Mouse (Mus musculus) B cell, adult 2 months (primary cell): ENCODE measurements around the gene Dbf4.
A peak's percentile ranks its signal among the peaks of the same experiment; 100 is the strongest.

Experiments used
- DNase-seq, 2 experiments: peaks; one replicate each; pipeline ENCODE4 v3.0.0; 2022

The Dbf4 gene

GRCm38 (mm10) chr5:8422157-8422931, at the start of gene Dbf4, which contains the start of gene Slc25a40:
Gene Dbf4 (minus strand): TSS chr5:8422716.
Gene Slc25a40 (plus strand): TSS chr5:8422850.
- DNase-seq = peak; percentile 95 to 97

DNA sequence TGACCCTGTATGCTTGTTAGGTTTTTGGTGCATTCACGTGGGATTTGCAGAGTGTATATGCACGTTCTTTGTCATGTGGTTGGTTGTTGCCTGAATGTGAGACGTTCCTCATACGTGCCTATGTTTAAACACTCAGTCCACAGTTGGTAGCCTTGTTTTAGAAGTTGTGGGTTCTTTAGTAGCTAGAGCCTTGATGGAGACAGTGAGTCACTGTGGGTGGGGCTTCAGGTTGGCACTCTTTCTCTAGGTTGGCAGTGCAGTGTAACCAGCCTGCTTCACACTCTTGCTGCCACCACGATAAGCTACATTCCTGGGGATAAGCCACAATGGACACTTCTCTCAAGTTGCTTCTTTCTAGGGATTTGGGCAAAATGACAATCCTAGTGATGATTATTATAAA, 34.0 kb upstream of the Dbf4 start:
- no peak for DNase-seq

DNA sequence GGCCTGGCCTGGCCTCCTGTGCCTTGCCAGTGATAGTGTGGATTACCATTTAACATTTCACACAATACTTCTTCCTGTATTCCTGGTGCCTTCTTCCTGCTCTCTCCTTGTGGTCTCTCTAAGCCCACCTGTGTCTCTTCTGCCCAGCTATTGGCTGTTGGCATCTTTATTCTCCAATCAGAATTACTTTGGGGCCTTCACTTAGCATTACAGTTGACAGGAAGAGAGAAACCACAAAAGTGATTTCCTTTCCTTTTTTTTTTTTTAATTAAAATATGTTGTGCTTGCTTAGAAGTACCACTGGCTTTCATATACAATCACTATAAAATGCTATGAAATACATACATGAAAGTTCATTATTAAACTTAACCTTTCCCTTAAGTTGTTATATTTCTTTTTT, 33.0 kb upstream of the Dbf4 start:
- no peak for DNase-seq

DNA sequence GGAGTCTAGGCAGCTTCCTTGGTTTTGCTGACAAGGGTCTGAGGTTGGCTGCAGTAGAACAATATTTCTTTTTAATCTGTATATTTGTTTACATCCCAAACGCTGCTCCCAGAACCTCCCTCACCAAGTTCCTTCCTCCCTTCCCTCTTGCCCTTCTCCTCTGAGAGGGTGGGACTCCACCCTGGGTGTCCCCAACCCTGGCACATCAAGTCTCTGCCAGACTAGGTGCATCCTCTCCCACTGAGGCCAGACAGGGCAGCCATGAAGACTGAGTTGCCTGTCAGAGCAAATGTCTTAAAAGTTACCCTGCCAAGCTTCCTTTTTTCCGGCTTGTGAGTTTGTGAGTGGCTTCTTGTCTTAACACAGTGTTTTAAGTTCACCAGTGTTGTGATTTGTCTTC, 16.6 kb upstream of the Dbf4 start:
- DNase-seq = no peak

DNA sequence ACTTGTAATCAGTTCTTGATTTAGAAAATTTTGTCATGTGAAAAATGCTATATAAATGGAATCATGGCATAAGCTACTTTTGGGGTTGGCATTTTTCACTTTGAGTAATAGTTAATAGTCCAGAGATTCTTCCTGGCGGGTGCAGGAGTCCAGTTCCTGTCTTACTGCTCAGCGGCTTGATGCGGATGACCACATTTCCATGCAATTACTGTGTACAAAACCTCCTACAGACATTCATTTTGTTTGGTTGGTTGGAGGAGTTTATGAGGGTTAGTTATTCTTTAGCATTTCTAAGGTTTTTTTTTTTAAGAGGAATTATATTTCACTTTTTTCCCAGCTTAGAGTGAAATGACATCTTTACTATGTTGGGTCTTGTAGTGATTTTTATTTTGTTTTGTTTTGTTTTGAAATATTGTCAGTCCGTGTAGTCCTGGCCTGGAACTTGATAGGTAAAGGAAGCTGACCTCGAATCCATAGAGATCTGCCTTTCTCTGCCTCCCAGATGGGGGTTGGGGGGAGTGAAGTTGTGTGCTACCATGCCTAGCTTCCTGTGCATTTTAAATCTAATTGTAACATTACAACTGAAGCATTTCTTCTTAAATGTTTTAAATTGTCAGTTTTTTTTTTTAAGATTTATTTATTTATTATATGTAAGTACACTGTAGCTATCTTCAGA, 15.1 kb upstream of the Dbf4 start:
- DNase-seq = no peak

- DNase-seq = no peak
Measured at GRCm38 (mm10) chr5:8425899-8426298, 3.4 kb upstream of the Dbf4 start.

DNA sequence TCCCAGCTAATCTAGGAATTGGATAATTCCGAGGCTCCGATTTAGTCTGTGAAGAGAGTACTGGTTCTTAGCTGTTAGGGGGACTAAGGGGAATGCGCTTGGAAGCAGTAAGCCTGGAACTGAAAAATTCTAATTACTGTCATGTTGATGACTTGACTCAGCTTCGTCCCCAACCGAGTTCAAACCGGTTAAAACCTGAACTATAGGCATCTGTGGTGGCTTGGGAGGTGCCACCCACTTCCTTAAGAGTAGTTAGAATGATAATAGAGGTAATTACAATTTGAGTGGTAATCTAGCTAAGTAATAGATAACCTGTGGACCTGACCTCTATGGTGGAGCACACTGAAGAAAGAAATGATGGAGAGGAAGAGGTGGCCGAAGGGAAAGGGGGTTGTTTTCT, 1.6 kb upstream of the Dbf4 start:
- peak; percentile 12 to 19 for DNase-seq

DNA sequence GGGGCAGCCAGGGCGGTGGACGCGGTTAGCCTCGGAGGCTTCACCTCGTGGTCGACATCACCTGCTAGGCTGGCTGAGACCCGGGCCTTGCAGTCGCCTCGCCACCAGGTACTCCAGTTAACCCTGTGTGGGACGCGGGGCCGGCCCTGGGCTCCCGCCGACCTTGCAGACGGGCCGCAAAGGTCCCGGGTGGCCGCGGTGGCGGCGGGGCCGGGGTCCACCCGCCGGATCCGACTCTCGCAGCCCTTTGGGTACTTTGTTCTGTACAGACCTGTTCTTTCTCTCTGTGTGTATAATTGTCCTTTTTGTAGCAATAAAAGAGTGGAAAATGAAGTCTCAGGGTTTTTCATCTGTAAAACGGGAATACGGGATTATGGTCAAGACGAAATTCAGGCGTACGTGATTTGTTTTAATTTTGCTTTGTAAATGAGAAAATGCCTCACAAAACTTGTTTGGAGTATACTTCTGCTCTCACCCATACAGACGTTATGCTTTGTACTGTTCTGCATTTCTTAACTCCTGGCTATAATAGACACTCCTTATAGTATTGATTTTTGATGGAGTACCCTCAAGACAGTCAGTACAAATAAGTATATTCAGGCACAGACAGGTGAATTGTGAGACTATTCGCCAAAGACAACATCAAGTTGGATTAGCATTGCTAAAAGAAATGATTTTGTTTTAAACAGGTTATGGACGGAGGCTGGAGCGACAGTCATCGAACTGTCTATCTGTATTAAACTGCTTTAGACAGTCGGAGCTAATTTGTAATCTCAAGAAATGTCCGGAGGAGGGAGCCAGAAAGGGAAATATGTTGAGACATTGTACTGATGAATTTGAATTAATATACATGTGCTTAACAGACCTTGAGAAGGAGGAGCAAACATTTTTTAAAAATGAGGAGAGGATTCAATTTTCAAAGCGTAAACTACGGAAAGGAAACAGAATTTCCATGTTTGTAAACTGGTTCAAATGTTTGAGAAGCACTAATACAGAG, 714 bp upstream of the Dbf4 start:
- DNase-seq = peak; percentile 36 to 38

GRCm38 (mm10) chr5:8421424-8421823, 1.1 kb downstream of the Dbf4 start:
- DNase-seq = no peak

- no peak for DNase-seq
Measured at GRCm38 (mm10) chr5:8417443-8417842, 5.1 kb downstream of the Dbf4 start.

DNA sequence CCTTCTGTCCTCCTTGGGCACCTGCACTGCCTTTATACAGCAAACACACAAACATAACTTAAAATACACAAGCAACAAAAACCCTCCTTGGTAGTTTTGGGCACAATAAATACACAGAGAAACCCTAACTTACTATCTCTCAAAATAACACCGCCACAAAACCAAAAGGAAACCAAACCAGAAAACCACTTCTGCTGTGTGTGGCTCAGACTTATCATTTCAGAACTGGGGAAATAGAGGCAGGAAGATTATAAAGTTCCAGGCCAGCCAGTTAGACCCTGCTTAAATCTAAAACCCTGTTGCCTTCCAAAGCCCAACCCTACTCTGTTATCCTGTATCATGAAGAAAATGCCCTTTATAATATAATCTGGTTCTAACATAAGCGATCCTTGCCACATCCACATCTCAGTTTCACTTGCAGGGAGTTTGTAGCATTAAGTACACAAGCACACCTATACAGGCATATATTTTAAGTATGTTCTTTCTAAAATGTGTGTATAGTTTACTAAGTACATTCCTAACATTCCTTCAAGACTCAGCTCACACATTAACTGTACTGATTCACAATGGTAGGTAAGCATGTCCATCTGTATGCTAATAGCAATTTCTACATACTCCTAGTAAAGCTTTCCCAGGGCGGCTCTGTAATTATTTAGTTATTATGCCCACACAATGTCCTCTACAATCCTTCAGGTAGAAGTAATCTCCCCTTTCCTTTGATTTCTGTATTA, 5.7 kb downstream of the Dbf4 start:
- no peak for DNase-seq

DNA sequence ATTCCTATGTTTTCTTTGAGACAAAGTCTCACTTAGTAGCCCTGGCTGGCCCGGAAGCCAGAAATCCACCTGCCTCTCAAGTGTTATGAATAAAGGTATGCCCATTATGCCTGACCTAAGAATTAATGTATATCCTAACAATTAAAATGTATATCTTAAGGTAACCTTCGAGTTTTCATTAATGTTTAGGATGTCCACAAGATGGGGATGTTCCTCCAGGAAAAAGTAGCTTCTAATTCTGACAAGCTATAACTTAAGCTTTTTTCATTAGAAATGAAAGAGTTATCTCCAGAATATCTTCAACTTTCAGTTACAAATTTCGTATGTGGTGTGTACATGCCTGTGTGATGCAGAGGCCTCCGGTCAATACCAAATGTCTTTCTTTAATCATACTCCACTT, 13.8 kb downstream of the Dbf4 start:
- no peak for DNase-seq

- no peak for DNase-seq
Measured at GRCm38 (mm10) chr5:8397587-8398249, 24.8 kb downstream of the Dbf4 start.

GRCm38 (mm10) chr5:8393891-8394583, 28.5 kb downstream of the Dbf4 start:
- no peak for DNase-seq

GRCm38 (mm10) chr5:8374297-8374906, 48.1 kb downstream of the Dbf4 start:
- no peak for DNase-seq

DNA sequence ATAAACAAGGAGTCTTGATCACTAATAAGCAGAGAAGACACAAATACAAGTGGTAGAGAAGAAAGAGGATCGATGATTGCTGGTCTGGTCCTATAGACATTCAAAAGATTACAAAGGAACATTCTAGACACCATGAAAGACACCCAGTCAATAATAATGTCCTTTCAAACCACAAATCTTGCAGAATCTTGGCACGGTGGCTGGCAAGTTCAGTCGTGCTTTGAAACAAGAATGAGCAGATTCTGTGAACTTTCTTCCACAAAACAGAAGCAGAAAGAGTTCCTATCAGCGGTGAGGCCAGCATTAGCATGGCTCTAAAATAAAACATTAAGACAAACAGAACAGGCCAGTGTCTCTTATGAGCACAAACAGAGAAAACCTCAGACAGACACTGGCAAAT, 49.1 kb downstream of the Dbf4 start:
- no peak for DNase-seq

DNA sequence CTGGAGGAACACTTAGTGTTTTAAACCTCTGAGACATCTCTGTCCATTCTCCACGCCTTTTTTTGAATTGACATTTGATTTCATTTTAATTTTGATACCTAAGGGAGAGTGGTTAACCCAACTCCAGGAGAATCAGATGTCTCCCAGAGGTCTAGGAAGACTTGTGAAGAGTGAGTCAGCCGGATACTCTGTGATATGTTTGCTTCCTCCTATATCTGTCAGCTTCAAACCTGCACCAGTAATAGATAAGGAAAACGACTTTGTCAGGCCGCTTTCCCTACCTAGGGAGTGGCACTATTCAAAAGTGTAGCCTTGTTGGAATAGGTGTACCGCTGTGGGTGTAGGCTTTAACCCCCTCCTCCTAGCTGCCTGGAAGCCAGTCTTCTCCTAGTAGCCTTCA, 53.7 kb downstream of the Dbf4 start:
- no peak for DNase-seq

GRCm38 (mm10) chr5:8368328-8368692, 54.2 kb downstream of the Dbf4 start:
- no peak for DNase-seq

DNA sequence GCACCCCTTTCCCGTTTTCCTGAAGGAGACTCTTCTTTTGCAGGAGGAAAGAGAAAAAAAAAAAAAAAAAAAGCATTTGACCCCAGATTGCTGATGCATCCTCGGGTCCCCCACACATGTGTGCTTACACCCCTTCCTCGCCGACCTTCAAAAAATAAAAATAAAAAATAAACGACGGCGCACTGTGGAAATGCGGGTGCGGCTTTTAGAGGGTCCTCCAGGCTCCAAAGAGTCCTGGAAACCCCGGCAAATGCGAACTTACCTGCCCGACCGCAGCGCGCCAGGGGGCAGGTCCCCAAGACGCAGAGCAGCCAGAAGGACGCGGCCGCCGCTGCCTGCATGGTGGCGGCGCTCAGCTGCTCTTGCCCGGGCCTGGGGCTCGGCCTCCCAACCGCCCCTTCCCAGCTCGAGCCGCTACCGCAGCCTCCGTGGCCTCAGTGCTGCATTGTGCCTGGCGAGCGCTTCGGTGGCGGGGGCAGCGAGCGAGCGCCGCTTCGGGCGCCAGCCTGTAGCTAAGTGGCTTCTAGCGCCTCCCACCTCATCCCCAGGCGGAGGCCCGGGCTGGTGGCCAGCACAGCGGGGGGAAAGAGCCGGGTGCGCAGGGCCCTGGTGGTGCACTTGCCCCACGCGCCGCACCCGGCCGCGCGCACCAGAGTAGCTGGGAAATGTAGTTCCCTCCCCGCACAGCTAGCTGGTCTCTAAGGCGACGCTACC, 54.7 kb downstream of the Dbf4 start, which contains the start of gene Adam22:
Gene Adam22, minus strand, starts transcription at position 547 of the 714 bp plus-strand sequence.
- DNase-seq = no peak
